Mouse (Mus musculus) lung, postnatal 0 days (tissue): ENCODE measurements around the gene Vmn1r4. TPM values are rescaled to one million over a fixed set of nuclear protein-coding genes. Genes with fewer than 3 reads are reported as not detected.

Experiments used
- ATAC-seq: fragments of 200-750 bp; cut with Nextera tagmentation; 2 replicates; pipeline ENCODE4 v1.8.0; 2017; ENCODE audit warnings: moderate library complexity
- DNase-seq: peaks from one replicate; pipeline ENCODE4 v3.0.0-alpha.2; 2016; ENCODE audit warnings: low spot score
- H3K27ac ChIP-seq: fragments of 300-500 bp; sonication (generic); 2 replicates; pipeline ENCODE4 v1.5.1; 2014; ENCODE audit warnings: antibody characterized with exemption, mild to moderate bottlenecking, low read length, mixed read lengths
- H3K27me3 ChIP-seq: fragments of 300-500 bp; sonication (generic); replicated peaks from 2 replicates; pipeline ENCODE4 v1.6.1; 2014; ENCODE audit warnings: low read length, mixed read lengths; ENCODE audit not compliant: insufficient read depth
- H3K36me3 ChIP-seq: fragments of 300-500 bp; sonication (generic); 2 replicates; pipeline ENCODE4 v1.6.1; 2014; ENCODE audit warnings: low read length, mixed read lengths; ENCODE audit not compliant: insufficient read depth
- H3K4me1 ChIP-seq: fragments of 300-500 bp; sonication (generic); 2 replicates; pipeline ENCODE4 v1.6.1; 2014; ENCODE audit warnings: antibody characterized with exemption, low read depth, low read length, mixed read lengths; ENCODE audit not compliant: insufficient read depth
- H3K4me2 ChIP-seq: fragments of 300-500 bp; sonication (generic); replicated peaks from 2 replicates; pipeline ENCODE4 v1.6.1; 2014; ENCODE audit warnings: low read depth, mild to moderate bottlenecking, low read length, moderate library complexity, mixed read lengths
- H3K4me3 ChIP-seq: fragments of 300-500 bp; sonication (generic); 2 replicates; pipeline ENCODE4 v1.5.1; 2014; ENCODE audit warnings: low read depth, low read length
- H3K9ac ChIP-seq: fragments of 300-500 bp; sonication (generic); replicated peaks from 2 replicates; pipeline ENCODE4 v1.6.1; 2014; ENCODE audit warnings: low read depth, mild to moderate bottlenecking
- H3K9me3 ChIP-seq: fragments of 300-500 bp; sonication (generic); 2 replicates; pipeline ENCODE4 v1.6.1; 2016; ENCODE audit warnings: low read length, mixed read lengths
- CTCF ChIP-seq: IDR thresholded peaks from 2 replicates; pipeline ENCODE4 v1.5.1; 2016; ENCODE audit warnings: antibody characterized with exemption, mild to moderate bottlenecking
- EP300 ChIP-seq: IDR thresholded peaks from 2 replicates; pipeline ENCODE4 v1.6.1; 2016; ENCODE audit warnings: antibody characterized with exemption, mild to moderate bottlenecking, control low read depth
- WGBS: fragments of 180-500 bp; shearing (Covaris S2); extraction: QIAGEN DNeasy Blood & Tissue Kit; methylation state at CpG from one replicate; pipeline ENCODE4 v1.1.7; 2014; 5-methylcytosine and 5-hydroxymethylcytosine counted together
- polyA plus RNA-seq: library from polyadenylated mRNA; unstranded; fragments of >200 nt; fragmentation: Nextera tagmentation; extraction: Ambion mirVana; gene quantifications from 2 replicates; pipeline ENCODE4 v1.2.1, GENCODE M21; 2015

The Vmn1r4 gene
- polyA plus RNA-seq, 1 experiment from 2014 or later: 0.17 TPM

DNA sequence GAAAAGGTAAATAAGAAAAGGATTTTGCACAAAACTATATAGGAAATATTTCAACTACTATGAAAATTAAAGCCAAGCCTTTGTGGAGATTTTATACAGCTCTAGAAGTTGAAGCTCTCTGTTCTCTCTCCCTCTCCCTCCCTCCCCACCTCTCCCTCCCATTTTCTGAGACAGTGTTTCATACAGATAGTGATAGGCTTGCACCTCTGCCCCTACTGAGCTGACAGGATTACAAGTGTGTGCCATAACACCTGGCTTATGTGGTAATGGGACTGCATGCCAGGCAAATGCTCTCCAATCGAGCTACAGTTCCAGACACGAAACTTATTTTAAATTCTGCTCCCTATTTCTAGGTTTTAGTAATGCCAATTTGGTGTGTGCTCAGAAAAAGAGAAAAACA is 12.9 kb upstream of the Vmn1r4 start:
- Histone ChIP-seq H3K27me3 (no peaks in the 10 kb centered on the region), H3K27ac (no peak overlapping the region), H3K4me3 (no peak overlapping the region), H3K9me3 (no peaks in the 10 kb centered on the region), H3K9ac (no peak overlapping the region), H3K36me3 (no peaks in the 10 kb centered on the region), H3K4me2 (no peak overlapping the region), H3K4me1 (no peaks in the 10 kb centered on the region)
- no peak for ATAC-seq
- TF ChIP-seq EP300 (no peak), CTCF (no peak)
- DNase-seq: no peak
- 71% methylated on average over 2 of the region's 2 CpGs for WGBS

GRCm38 (mm10) chr6:56913092-56913858 is 10.5 kb upstream of the Vmn1r4 start:
- no peaks in the 10 kb centered on the region for H3K27me3 ChIP-seq
- WGBS: 88% methylated on average over 2 of the region's 2 CpGs
- H3K4me1 ChIP-seq: no peaks in the 10 kb centered on the region
- TF ChIP-seq CTCF: no peak
- no peak for TF ChIP-seq EP300
- H3K4me3 ChIP-seq: no peak overlapping the region
- no peaks in the 10 kb centered on the region for H3K36me3 ChIP-seq
- ATAC-seq (no peak), DNase-seq (no peak)
- H3K27ac ChIP-seq: no peak overlapping the region
- no peaks in the 10 kb centered on the region for H3K9me3 ChIP-seq
- H3K4me2 ChIP-seq: no peak overlapping the region
- H3K9ac ChIP-seq: no peak overlapping the region

- H3K4me2 ChIP-seq: no peak overlapping the region
- H3K27me3 ChIP-seq: no peaks in the 10 kb centered on the region
- no peak for TF ChIP-seq EP300
- TF ChIP-seq CTCF: no peak
- H3K27ac ChIP-seq: no peak overlapping the region
- DNase-seq (no peak), ATAC-seq (no peak; the same call in 1 of the 2 replicates)
- H3K4me3 ChIP-seq: no peak overlapping the region
- H3K9me3 ChIP-seq: no peaks in the 10 kb centered on the region
- H3K9ac ChIP-seq: no peak overlapping the region
- WGBS: 59% methylated on average over 2 of the region's 2 CpGs
- H3K36me3 ChIP-seq: no peaks in the 10 kb centered on the region
- H3K4me1 ChIP-seq: no peaks in the 10 kb centered on the region
Measured at GRCm38 (mm10) chr6:56916279-56916678, 7.5 kb upstream of the Vmn1r4 start.

DNA sequence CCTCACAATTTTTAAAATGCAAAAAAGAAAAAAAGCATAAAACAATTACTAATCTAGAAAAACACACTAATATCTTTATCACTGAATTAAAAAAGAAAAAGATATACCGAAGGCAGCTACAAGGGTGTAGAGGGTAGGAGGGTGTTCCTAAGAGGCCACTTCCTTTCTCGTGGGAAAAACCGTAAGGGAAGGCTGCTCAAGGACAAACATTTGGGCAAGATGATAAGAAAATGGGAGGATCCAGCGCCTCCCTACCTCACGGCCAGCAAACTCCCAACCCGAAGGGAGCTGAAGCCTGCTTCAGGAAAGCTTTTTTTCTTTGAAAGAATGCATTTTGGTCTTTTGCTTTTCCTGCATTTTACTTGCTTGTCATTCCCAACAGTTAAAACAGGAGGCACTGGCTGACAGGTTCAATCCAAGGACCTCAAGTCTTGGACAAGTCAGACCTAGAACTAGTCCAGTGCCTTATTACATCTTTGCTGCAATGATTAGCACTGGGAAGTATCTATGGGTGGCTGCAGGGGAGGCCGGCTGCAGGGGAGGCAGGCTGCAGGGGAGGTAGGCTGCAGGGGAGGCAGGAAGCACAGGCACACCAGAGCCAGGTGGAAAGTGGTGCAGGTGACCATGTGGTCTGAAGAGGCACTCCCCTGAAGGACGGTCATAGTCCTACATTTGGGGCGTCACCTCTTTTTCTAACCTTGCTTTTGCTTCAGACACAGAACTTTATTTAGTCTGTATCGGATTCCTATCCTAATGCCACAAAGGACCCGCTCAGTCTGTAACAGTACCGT is 6.0 kb upstream of the Vmn1r4 start:
- WGBS: 46% methylated on average over 12 of the region's 12 CpGs
- no peak for DNase-seq
- peak; percentile 34; the same call in 1 of the 2 replicates for ATAC-seq

GRCm38 (mm10) chr6:56919330-56920044 is 4.3 kb upstream of the Vmn1r4 start:
- Histone ChIP-seq H3K4me1 (no peaks in the 10 kb centered on the region), H3K27me3 (no peaks in the 10 kb centered on the region), H3K9ac (no peak overlapping the region), H3K27ac (no peak overlapping the region), H3K9me3 (no peaks in the 10 kb centered on the region), H3K4me2 (no peak overlapping the region), H3K36me3 (no peaks in the 10 kb centered on the region), H3K4me3 (no peak overlapping the region)
- TF ChIP-seq EP300 (no peak), CTCF (no peak)
- DNase-seq: no peak
- no peak for ATAC-seq
- 65% methylated on average over 7 of the region's 7 CpGs for WGBS

More for the DNA sequence above, 6.0 kb upstream of the Vmn1r4 start:
- Histone ChIP-seq H3K4me3 (no peak overlapping the region), H3K27ac (no peak overlapping the region), H3K4me1 (no peaks in the 10 kb centered on the region), H3K27me3 (no peaks in the 10 kb centered on the region), H3K36me3 (no peaks in the 10 kb centered on the region), H3K9me3 (no peaks in the 10 kb centered on the region), H3K9ac (no peak overlapping the region), H3K4me2 (no peak overlapping the region)
- TF ChIP-seq EP300 (no peak), CTCF (no peak)
